Mouse (Mus musculus): Measurements from ENCODE around the gene Cacna1g.

DNA sequence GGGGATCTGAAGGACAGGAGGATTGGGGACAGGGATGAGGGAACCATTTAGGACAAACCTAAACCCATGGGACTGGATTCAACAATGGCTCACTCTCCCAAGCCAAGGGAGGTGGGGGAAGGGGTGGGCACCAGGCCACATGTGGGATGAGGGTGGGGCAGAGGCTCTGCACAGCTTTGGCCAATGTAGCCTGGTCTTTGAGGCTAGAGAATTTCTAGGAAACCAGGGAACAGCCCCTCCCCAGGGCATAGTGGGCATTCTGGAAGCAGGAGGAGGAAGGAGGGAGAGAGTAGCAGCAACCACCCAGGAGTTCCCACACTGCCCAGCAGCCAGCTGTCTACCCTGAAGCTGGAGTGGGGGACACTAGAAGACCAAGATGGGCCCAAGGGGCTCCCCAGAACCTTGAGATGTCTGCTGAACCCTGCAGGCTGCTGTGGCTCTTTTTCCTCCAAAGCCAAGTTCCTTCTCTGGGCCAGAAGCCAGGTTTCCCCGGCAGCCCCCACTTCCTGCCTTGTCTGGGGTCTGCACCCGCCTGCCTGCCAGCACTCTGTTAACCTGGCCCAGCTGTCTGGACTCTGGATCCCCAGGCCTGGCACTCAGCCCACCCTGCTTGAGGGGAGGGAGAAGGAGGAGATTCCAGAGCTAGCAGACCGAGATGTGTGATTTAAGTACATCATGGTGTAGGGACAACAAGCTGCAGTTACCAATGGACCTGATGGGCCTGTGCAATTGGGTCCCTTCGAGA is 45.7 kb downstream of the Cacna1g start:
- TF ChIP-seq CTCF (IDR thresholded peaks at IDR 0.05; ENCODE audit: low read depth) (no peak), EP300 (IDR thresholded peaks at IDR 0.05; ENCODE audit: low read depth) (no peak)

Data from liver, postnatal 0 days (tissue).